Comparison of ENCODE assay signal across 7 mouse cellular contexts in genomic region chr9:21183905-21184413, GRCm38 (mm10). TPM values are rescaled to one million over a fixed set of nuclear protein-coding genes. Genes with fewer than 3 reads are reported as not detected.
DNase-seq lines count a peak whose midpoint lies in the region; ATAC-seq and TF ChIP-seq lines count a peak whose summit lies in the region.

No protein-coding gene starts in this region.

- no peaks in the 10 kb centered on the region for H3K27me3 ChIP-seq in liver, embryonic 13.5 days
- H3K27me3 ChIP-seq in myocyte (ENCODE audit: control insufficient read depth, insufficient read depth, insufficient read length): no peaks in the 10 kb centered on the region

- H3K36me3 ChIP-seq in ES-E14 (ENCODE audit: control insufficient read depth, insufficient read depth, low read length, poor library complexity, severe bottlenecking) (no peaks in the 10 kb centered on the region), myocyte (ENCODE audit: control insufficient read depth, insufficient read depth) (no peaks in the 10 kb centered on the region)
- no peaks in the 10 kb centered on the region for H3K36me3 ChIP-seq in liver, embryonic 13.5 days

- H3K4me3 ChIP-seq in ES-E14 (ENCODE audit: insufficient read depth in 1 of 2, low read depth in 1 of 2, low read length in 2 of 2, poor library complexity in 1 of 2, severe bottlenecking in 1 of 2) (peak overlapping the region; percentile 46 to 58), myocyte (peak overlapping the region; percentile 7)
- H3K4me3 ChIP-seq in bone marrow, adult 2 months (replicated peaks; ENCODE audit: control insufficient read depth, low read depth, low read length): peak overlapping the region; percentile 54
- H3K4me3 ChIP-seq in liver, embryonic 13.5 days (replicated peaks): peak overlapping the region; percentile 59

- peaks cover 0 to 21% of the 10 kb centered on the region in 2 experiments; a peak in 2 of 4 replicates for H3K4me1 ChIP-seq in ES-E14 (ENCODE audit: control insufficient read depth in 2 of 2, insufficient read depth in 2 of 2, low read length in 2 of 2, poor library complexity in 1 of 2)
- H3K4me1 ChIP-seq in bone marrow, adult 2 months (ENCODE audit: control insufficient read depth, insufficient read depth, low read length): peaks cover 6% of the 10 kb centered on the region
- peaks cover 55% of the 10 kb centered on the region for H3K4me1 ChIP-seq in liver, embryonic 13.5 days (replicated peaks)

- peak; percentile 73 for ATAC-seq in liver, embryonic 13.5 days (ENCODE audit: low read depth)

- no peaks in the 10 kb centered on the region for H3K79me2 ChIP-seq in myocyte (ENCODE audit: control insufficient read depth, insufficient read depth)

- peak overlapping the region; percentile 75 for H3K4me2 ChIP-seq in liver, embryonic 13.5 days
- H3K4me2 ChIP-seq in myocyte (ENCODE audit: low read depth): peak overlapping the region; percentile 76

- no peak for TF ChIP-seq POLR2A in bone marrow, adult 2 months (IDR thresholded peaks at IDR 0.05; ENCODE audit: borderline replicate concordance, control insufficient read depth, low read depth, low read length)
- TF ChIP-seq POLR2A in myocyte (IDR thresholded peaks at IDR 0.05; ENCODE audit: insufficient read length, low read depth): peak; percentile 36

- DNase-seq in ES-E14 (ENCODE audit: low read depth, low spot score): no peak
- DNase-seq in gastrocnemius, postnatal 25 days: peak; percentile 82
- DNase-seq in induced T-regulatory cell, adult 2 months (ENCODE audit: low read depth): peak; percentile 80
- DNase-seq in liver, embryonic 13.5 days: peak; percentile 53
- DNase-seq in thymus, postnatal 4 days: peak; percentile 73

- WGBS in bone marrow, adult 2 months: 1% methylated on average over 34 of the region's 34 CpGs
- WGBS in liver, embryonic 13.5 days (ENCODE audit: insufficient replicate concordance): 6% methylated on average over 34 of the region's 34 CpGs

- no peak for TF ChIP-seq CTCF in bone marrow, adult 2 months (IDR thresholded peaks at IDR 0.05; ENCODE audit: control insufficient read depth, insufficient read depth, low read length)

- in situ Hi-C loops in ES-E14 (cut with MboI; ENCODE audit: low sequenced_read_pairs in 2 of 2, unreplicated experiment in 2 of 2): no loop called here

- H3K9me3 ChIP-seq in ES-E14 (ENCODE audit: control insufficient read depth, insufficient read depth, low read depth, low read length): no peaks in the 10 kb centered on the region
- H3K9me3 ChIP-seq in liver, embryonic 13.5 days (replicated peaks): no peaks in the 10 kb centered on the region

- no peak overlapping the region for H3ac ChIP-seq in myocyte (ENCODE audit: control insufficient read depth, insufficient read length)

- no peak overlapping the region for H3K27ac ChIP-seq in ES-E14 (ENCODE audit: insufficient read depth, low read depth, low read length, poor library complexity, severe bottlenecking)
- no peak overlapping the region for H3K27ac ChIP-seq in bone marrow, adult 2 months (ENCODE audit: control insufficient read depth, insufficient read depth, low read depth, low read length, poor library complexity)
- peak overlapping the region; percentile 26; the same call in 1 of the 2 replicates for H3K27ac ChIP-seq in liver, embryonic 13.5 days

- H3K9ac ChIP-seq in ES-E14 (ENCODE audit: insufficient read depth, low read depth, low read length, poor library complexity, severe bottlenecking): peak overlapping the region; percentile 12
- peak overlapping the region; percentile 66 for H3K9ac ChIP-seq in liver, embryonic 13.5 days

TF ChIP-seq in ES-E14, 5 proteins besides CTCF, POLR2A, EP300 and RAD21:
- no peak for TF ChIP-seq CHD2 (IDR thresholded peaks at IDR 0.05; ENCODE audit: low read depth, low read length)
- TF ChIP-seq MAFK (IDR thresholded peaks at IDR 0.05; ENCODE audit: insufficient read depth, low read depth, low read length): no peak
- no peak for TF ChIP-seq ZC3H11A (IDR thresholded peaks at IDR 0.05; ENCODE audit: borderline replicate concordance, low read depth, low read length)
- no peak for TF ChIP-seq HCFC1 (IDR thresholded peaks at IDR 0.05; ENCODE audit: borderline replicate concordance, insufficient read depth, low read length)
- no peak for TF ChIP-seq ZNF384 (IDR thresholded peaks at IDR 0.05; ENCODE audit: low read depth, low read length)

TF ChIP-seq in myocyte, 11 proteins besides CTCF, POLR2A, EP300 and RAD21:
- TF ChIP-seq MYOG (IDR thresholded peaks at IDR 0.05; ENCODE audit: control insufficient read depth in 1 of 3, insufficient read depth in 1 of 3, insufficient read length in 2 of 3, low read depth in 2 of 3): peak in 2 of 3 experiments; percentile 64 to 73
- TF ChIP-seq MYOD1 (IDR thresholded peaks at IDR 0.05; ENCODE audit: control insufficient read depth in 1 of 3, insufficient read length in 2 of 3, low read depth in 2 of 3): peak in 1 of 3 experiments; percentile 76
- no peak for TF ChIP-seq MAX (IDR thresholded peaks at IDR 0.05; ENCODE audit: low read depth)

RNA-seq across cellular contexts. Expression of gene Pde4a, which starts 18.4 kb away (rescaled TPM):
- 3.2 and 4.9 TPM in 2 replicates for total RNA-seq in ES-E14 (2012; rRNA removed)
- 6.5 and 7.9 TPM in 2 replicates for polyA plus RNA-seq in bone marrow, adult 2 months (2011; ENCODE audit: insufficient read depth, insufficient read length, low replicate concordance, missing spikeins)
- 10 to 100 TPM; 44.6 to 46.7 TPM for total RNA-seq in gastrocnemius, postnatal 25 days (2021)
- 2.0 and 2.1 TPM in 2 replicates for polyA plus RNA-seq in liver, embryonic 13.5 days (2015; fragmentation: Nextera tagmentation; extraction: Ambion mirVana)
- 3.6 TPM for polyA plus RNA-seq in myocyte (2012; fragmentation: generic; extraction: Trizol)

RNA-seq across cellular contexts. Expression of gene Cdc37, which starts 34.2 kb away (rescaled TPM):
- total RNA-seq in ES-E14 (2012; rRNA removed): 118 and 165 TPM in 2 replicates
- 29.6 and 51.1 TPM in 2 replicates for polyA plus RNA-seq in bone marrow, adult 2 months (2011; ENCODE audit: insufficient read depth, insufficient read length, low replicate concordance, missing spikeins)
- 100 to 1,000 TPM; 120 to 126 TPM for total RNA-seq in gastrocnemius, postnatal 25 days (2021)
- 170 and 200 TPM in 2 replicates for polyA plus RNA-seq in liver, embryonic 13.5 days (2015; fragmentation: Nextera tagmentation; extraction: Ambion mirVana)
- 288 TPM for polyA plus RNA-seq in myocyte (2012; fragmentation: generic; extraction: Trizol)

RNA-seq across cellular contexts. Expression of gene Tyk2, which starts 52.9 kb away (rescaled TPM):
- 16.8 and 20.9 TPM in 2 replicates for total RNA-seq in ES-E14 (2012; rRNA removed)
- polyA plus RNA-seq in bone marrow, adult 2 months (2011; ENCODE audit: insufficient read depth, insufficient read length, low replicate concordance, missing spikeins): 15.0 and 27.9 TPM in 2 replicates
- 1 to 10 TPM; 4.7 to 5.8 TPM for total RNA-seq in gastrocnemius, postnatal 25 days (2021)
- 6.2 and 7.2 TPM in 2 replicates for polyA plus RNA-seq in liver, embryonic 13.5 days (2015; fragmentation: Nextera tagmentation; extraction: Ambion mirVana)
- 11.4 TPM for polyA plus RNA-seq in myocyte (2012; fragmentation: generic; extraction: Trizol)

RNA-seq across cellular contexts. Expression of gene Keap1, which starts 55.2 kb away (rescaled TPM):
- total RNA-seq in ES-E14 (2012; rRNA removed): 23.3 and 27.4 TPM in 2 replicates
- polyA plus RNA-seq in bone marrow, adult 2 months (2011; ENCODE audit: insufficient read depth, insufficient read length, low replicate concordance, missing spikeins): 24.7 and 35.1 TPM in 2 replicates
- 10 to 100 TPM; 55.0 to 56.3 TPM for total RNA-seq in gastrocnemius, postnatal 25 days (2021)
- 31.9 TPM in 2 replicates for polyA plus RNA-seq in liver, embryonic 13.5 days (2015; fragmentation: Nextera tagmentation; extraction: Ambion mirVana)
- 34.1 TPM for polyA plus RNA-seq in myocyte (2012; fragmentation: generic; extraction: Trizol)

Comparison
In these comparisons a context has a peak if more than half of its experiments do, and no peak if none do; other contexts are left out.
1. H3K4me3 ChIP-seq: peak in every context shown above with its lines; median percentile 59 in liver, embryonic 13.5 days; 54 in bone marrow, adult 2 months; 52 in ES-E14; 7 in myocyte.